Mouse (Mus musculus): Measurements from ENCODE around the gene Tmc5. TPM values are rescaled to one million over a fixed set of nuclear protein-coding genes. Genes with fewer than 3 reads are reported as not detected.

Tmc5 gene
- polyA plus RNA-seq, 1 experiment = not detected

DNA sequence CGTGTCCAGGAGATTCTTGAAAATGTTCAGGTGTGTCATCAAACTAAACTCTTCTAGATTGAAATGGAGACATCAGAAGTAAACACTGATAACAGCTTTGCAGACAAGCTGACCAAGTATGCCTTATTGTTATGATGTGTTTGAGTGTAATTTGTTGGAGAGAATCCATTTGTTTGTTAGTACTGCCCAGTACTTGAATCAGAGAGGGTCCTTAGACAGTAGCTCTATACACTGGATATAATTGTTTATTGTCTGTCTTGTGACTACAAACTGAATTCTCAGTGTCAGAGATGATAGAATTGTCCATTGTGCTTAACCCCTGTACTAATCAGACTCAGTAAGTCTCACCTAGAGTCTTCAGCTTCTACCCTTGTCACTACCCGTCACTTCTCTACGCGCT is 121.0 kb downstream of the Tmc5 start:
- Histone ChIP-seq H3K4me3 (ENCODE audit: insufficient read depth, low read length) (no peak overlapping the region), H3K4me1 (ENCODE audit: control insufficient read depth, insufficient read depth, low read length) (peaks cover 2% of the 10 kb centered on the region), H3K27ac (ENCODE audit: insufficient read depth, low read depth, low read length) (no peak overlapping the region)
- TF ChIP-seq CTCF (IDR thresholded peaks at IDR 0.05; ENCODE audit: low read depth, low read length) (no peak), POLR2A (IDR thresholded peaks at IDR 0.05; ENCODE audit: borderline replicate concordance, low read depth, low read length) (no peak)

DNA sequence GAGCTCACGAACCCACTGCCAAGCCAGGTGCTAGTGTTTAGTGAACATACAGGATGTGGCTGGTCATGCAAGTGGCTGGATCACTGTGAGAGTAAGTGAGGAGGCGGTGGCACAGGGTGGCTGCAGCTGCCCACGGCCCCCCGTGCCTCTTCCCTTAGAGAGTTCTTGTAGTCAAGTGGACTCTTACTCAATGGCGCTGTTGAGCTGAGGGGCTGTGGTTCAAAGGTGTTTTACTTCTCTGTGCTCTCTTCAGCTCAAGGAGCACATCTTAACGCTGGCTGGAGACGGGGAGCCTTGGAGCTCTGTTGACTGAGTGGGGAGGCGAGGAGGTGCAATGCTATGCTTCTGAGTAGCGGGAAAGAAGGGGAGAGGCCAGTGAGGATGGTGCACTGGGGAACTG is 126.8 kb downstream of the Tmc5 start:
- Histone ChIP-seq H3K4me1 (ENCODE audit: control insufficient read depth, insufficient read depth, low read length) (no peaks in the 10 kb centered on the region), H3K27ac (ENCODE audit: insufficient read depth, low read depth, low read length) (no peak overlapping the region), H3K4me3 (ENCODE audit: insufficient read depth, low read length) (no peak overlapping the region)
- TF ChIP-seq POLR2A (IDR thresholded peaks at IDR 0.05; ENCODE audit: borderline replicate concordance, low read depth, low read length) = no peak
- TF ChIP-seq CTCF (IDR thresholded peaks at IDR 0.05; ENCODE audit: low read depth, low read length) = no peak

Other genes starting within 250 kb of the Tmc5 start
- gene Syt17, start 149.1 kb upstream of the Tmc5 start, polyA plus RNA-seq (2012; ENCODE audit: insufficient read depth, insufficient read length, missing spikeins) = not detected in 2 replicates
- 50.9 and 59.0 TPM in 2 replicates for gene Itpripl2, start 105.3 kb upstream of the Tmc5 start, polyA plus RNA-seq (2012; ENCODE audit: insufficient read depth, insufficient read length, missing spikeins)
- 13.6 and 15.8 TPM in 2 replicates for gene Coq7, start 63.9 kb upstream of the Tmc5 start, polyA plus RNA-seq (2012; ENCODE audit: insufficient read depth, insufficient read length, missing spikeins)
- gene Tmc7, start 12.6 kb upstream of the Tmc5 start, polyA plus RNA-seq (2012; ENCODE audit: insufficient read depth, insufficient read length, missing spikeins) = not detected in 2 replicates
- gene Gde1, start 108.5 kb downstream of the Tmc5 start, polyA plus RNA-seq (2012; ENCODE audit: insufficient read depth, insufficient read length, missing spikeins) = 33.9 and 37.4 TPM in 2 replicates
- gene Ccp110, start 115.3 kb downstream of the Tmc5 start, polyA plus RNA-seq (2012; ENCODE audit: insufficient read depth, insufficient read length, missing spikeins) = 6.1 and 7.0 TPM in 2 replicates
- 93.5 and 120 TPM in 2 replicates for gene Vps35l, start 142.9 kb downstream of the Tmc5 start, polyA plus RNA-seq (2012; ENCODE audit: insufficient read depth, insufficient read length, missing spikeins)